Mouse (Mus musculus) MEL (cell line): ENCODE measurements around the gene Nes. TPM values are rescaled to one million over a fixed set of nuclear protein-coding genes. Genes with fewer than 3 reads are reported as not detected.

Experiments
- DNase-seq: peaks from one replicate; pipeline ENCODE4 v3.0.0; 2011; ENCODE audit warnings: low read depth, low spot score
- H3K27ac ChIP-seq: 2 replicates; pipeline ENCODE4 v1.5.1; 2012; ENCODE audit warnings: low read depth, mild to moderate bottlenecking, control low read depth, low read length, moderate library complexity; ENCODE audit not compliant: control insufficient read depth
- H3K27me3 ChIP-seq, 2 experiments: fragments of 150-350 bp in 1 of 2; sonication (generic) in 1 of 2; 2 replicates each; pipeline ENCODE4 v1.6.1; 2012; ENCODE audit warnings: low read length in 2 of 2, mild to moderate bottlenecking in 2 of 2, improper control_type of control experiment in 1 of 2, moderate library complexity in 1 of 2; ENCODE audit not compliant: insufficient read depth in 2 of 2, control insufficient read depth in 1 of 2
- H3K36me3 ChIP-seq, 2 experiments: 2 replicates each; pipeline ENCODE4 v1.6.1; 2012 to 2014; ENCODE audit warnings: low read length in 2 of 2, improper control_type of control experiment in 1 of 2, inconsistent platforms in 1 of 2, mild to moderate bottlenecking in 1 of 2; ENCODE audit not compliant: insufficient read depth in 2 of 2, control insufficient read depth in 1 of 2
- H3K4me1 ChIP-seq, 2 experiments: fragments of 150-350 bp in 1 of 2; sonication (generic) in 1 of 2; 2 replicates each; pipeline ENCODE4 v1.6.1; 2012; ENCODE audit warnings: low read length in 2 of 2, improper control_type of control experiment in 1 of 2, mild to moderate bottlenecking in 1 of 2; ENCODE audit not compliant: insufficient read depth in 2 of 2, control insufficient read depth in 1 of 2
- H3K4me3 ChIP-seq, 2 experiments: fragments of 150-350 bp in 1 of 2; sonication (generic) in 1 of 2; 2 replicates each; pipeline ENCODE4 v1.5.1; 2012; ENCODE audit warnings: low read depth in 2 of 2, low read length in 2 of 2, mild to moderate bottlenecking in 2 of 2, moderate library complexity in 2 of 2, control low read depth in 1 of 2, improper control_type of control experiment in 1 of 2; ENCODE audit not compliant: control insufficient read depth in 1 of 2, insufficient read depth in 1 of 2
- H3K79me2 ChIP-seq: 2 replicates; pipeline ENCODE4 v1.6.1; 2012; ENCODE audit warnings: mild to moderate bottlenecking, low read length, moderate library complexity; ENCODE audit not compliant: control insufficient read depth, poor library complexity, insufficient read depth
- H3K9ac ChIP-seq: 2 replicates; pipeline ENCODE4 v1.6.1; 2012; ENCODE audit warnings: low read depth, mild to moderate bottlenecking, control low read depth, low read length, moderate library complexity; ENCODE audit not compliant: control insufficient read depth, poor library complexity, severe bottlenecking
- H3K9me3 ChIP-seq: fragments of 150-350 bp; sonication (generic); replicated peaks from 2 replicates; pipeline ENCODE4 v1.6.1; 2012; ENCODE audit warnings: mild to moderate bottlenecking, low read length, improper control_type of control experiment, moderate library complexity; ENCODE audit not compliant: insufficient read depth
- CHD1 ChIP-seq: IDR thresholded peaks from 2 replicates; pipeline ENCODE4 v1.6.1; 2012; ENCODE audit warnings: low read depth, mild to moderate bottlenecking, inconsistent platforms, low read length, improper control_type of control experiment
- ELF1 ChIP-seq: IDR thresholded peaks from 2 replicates; pipeline ENCODE4 v1.6.1; 2014; ENCODE audit warnings: low read depth, mild to moderate bottlenecking, inconsistent platforms, low read length, improper control_type of control experiment, moderate library complexity
- GABPA ChIP-seq: IDR thresholded peaks from 2 replicates; pipeline ENCODE4 v1.6.1; 2012; ENCODE audit warnings: low read depth, mild to moderate bottlenecking, inconsistent platforms, low read length, improper control_type of control experiment, moderate library complexity
- GATA1 ChIP-seq: IDR thresholded peaks from 2 replicates; pipeline ENCODE4 v1.6.1; 2011; ENCODE audit warnings: low read depth, low read length, improper control_type of control experiment
- HCFC1 ChIP-seq: IDR thresholded peaks from 2 replicates; pipeline ENCODE4 v1.6.1; 2012; ENCODE audit warnings: low read depth, mild to moderate bottlenecking, inconsistent platforms, low read length, improper control_type of control experiment, moderate library complexity
- MAZ ChIP-seq: IDR thresholded peaks from 2 replicates; pipeline ENCODE4 v1.6.1; 2012; ENCODE audit warnings: low read depth, mild to moderate bottlenecking, inconsistent platforms, low read length, improper control_type of control experiment
- MYC ChIP-seq: IDR thresholded peaks from 2 replicates; pipeline ENCODE4 v1.6.1; 2011; ENCODE audit warnings: low read depth, mild to moderate bottlenecking, low read length, improper control_type of control experiment, moderate library complexity
- NRF1 ChIP-seq: IDR thresholded peaks from 2 replicates; pipeline ENCODE4 v1.6.1; 2014; ENCODE audit warnings: low read depth, mild to moderate bottlenecking, inconsistent platforms, low read length, improper control_type of control experiment, moderate library complexity; ENCODE audit not compliant: poor library complexity, insufficient read depth, severe bottlenecking
- POLR2A ChIP-seq, 2 experiments: IDR thresholded peaks; 2 replicates each; pipeline ENCODE4 v1.6.1; 2011 to 2012; ENCODE audit warnings: low read length in 2 of 2, mild to moderate bottlenecking in 2 of 2, control low read depth in 1 of 2, improper control_type of control experiment in 1 of 2, low read depth in 1 of 2, moderate library complexity in 1 of 2; ENCODE audit not compliant: control insufficient read depth in 1 of 2, insufficient read depth in 1 of 2, poor library complexity in 1 of 2
- POLR2AphosphoS2 ChIP-seq: IDR thresholded peaks from 2 replicates; pipeline ENCODE4 v1.6.1; 2011; ENCODE audit warnings: low read length, improper control_type of control experiment
- RCOR1 ChIP-seq: IDR thresholded peaks from 2 replicates; pipeline ENCODE4 v1.6.1; 2012; ENCODE audit warnings: low read depth, mild to moderate bottlenecking, inconsistent platforms, low read length, improper control_type of control experiment
- SIN3A ChIP-seq: IDR thresholded peaks from 2 replicates; pipeline ENCODE4 v1.6.1; 2012; ENCODE audit warnings: low read length, improper control_type of control experiment, inconsistent platforms
- SMC3 ChIP-seq: IDR thresholded peaks from 2 replicates; pipeline ENCODE4 v1.6.1; 2011; ENCODE audit warnings: low read depth, low read length, improper control_type of control experiment
- TBP ChIP-seq: IDR thresholded peaks from 2 replicates; pipeline ENCODE4 v1.8.0; 2011; ENCODE audit warnings: low read depth, low read length, improper control_type of control experiment
- TCF12 ChIP-seq: IDR thresholded peaks from 2 replicates; pipeline ENCODE4 v1.6.1; 2014; ENCODE audit warnings: low read depth, mild to moderate bottlenecking, inconsistent platforms, low read length, improper control_type of control experiment, moderate library complexity
- UBTF ChIP-seq: IDR thresholded peaks from 2 replicates; pipeline ENCODE4 v1.6.1; 2012; ENCODE audit warnings: low read depth, mild to moderate bottlenecking, inconsistent platforms, low read length, improper control_type of control experiment, moderate library complexity, borderline replicate concordance; ENCODE audit not compliant: insufficient read depth
- USF1 ChIP-seq: IDR thresholded peaks from 2 replicates; pipeline ENCODE4 v1.6.1; 2014; ENCODE audit warnings: low read depth, mild to moderate bottlenecking, inconsistent platforms, low read length, improper control_type of control experiment, moderate library complexity
- ZC3H11A ChIP-seq: IDR thresholded peaks from 2 replicates; pipeline ENCODE4 v1.6.1; 2012; ENCODE audit warnings: low read depth, mild to moderate bottlenecking, inconsistent platforms, low read length, improper control_type of control experiment
- ZKSCAN1 ChIP-seq: IDR thresholded peaks from 2 replicates; pipeline ENCODE4 v1.6.1; 2012; ENCODE audit warnings: low read depth, mild to moderate bottlenecking, inconsistent platforms, low read length, improper control_type of control experiment, moderate library complexity
- ZMIZ1 ChIP-seq: IDR thresholded peaks from 2 replicates; pipeline ENCODE4 v1.6.1; 2012; ENCODE audit warnings: low read depth, mild to moderate bottlenecking, inconsistent platforms, low read length, improper control_type of control experiment, moderate library complexity
- ZNF384 ChIP-seq: IDR thresholded peaks from 2 replicates; pipeline ENCODE4 v1.6.1; 2012; ENCODE audit warnings: low read depth, mild to moderate bottlenecking, inconsistent platforms, low read length, improper control_type of control experiment
- polyA plus RNA-seq, 2 experiments: library from polyadenylated mRNA; stranded (reverse) in 1 of 2; unstranded in 1 of 2; fragments of >175 nt in 1 of 2; fragments of >200 nt in 1 of 2; gene quantifications; 2 replicates each; pipeline versions ENCODE4 v1.2.1 to v1.2.4; 2012; ENCODE audit warnings: low replicate concordance in 2 of 2, low read depth in 1 of 2; ENCODE audit not compliant: insufficient read length in 2 of 2, insufficient read depth in 1 of 2, missing spikeins in 1 of 2
- total RNA-seq: library from RNA; depleted of rRNA; stranded (reverse); fragments of 300-350 nt; gene quantifications from 2 replicates; pipeline ENCODE4 v1.2.3, GENCODE M21; 2012

The Nes gene
- total and polyA plus RNA-seq, 3 experiments, result 0.01 TPM; not detected in 2

- peaks cover 3 to 18% of the 10 kb centered on the region in 2 experiments; a peak in 3 of 4 replicates for H3K36me3 ChIP-seq
- no peaks in the 10 kb centered on the region for H3K27me3 ChIP-seq
These were observed 43.4 kb upstream of the Nes start for GRCm38 (mm10) chr3:87927452-87927851.

GRCm38 (mm10) chr3:87929341-87930077 is 41.4 kb upstream of the Nes start:
- Histone ChIP-seq H3K4me3 (peak overlapping the region; percentile 74 to 82), H3K36me3 (peaks cover 9 to 31% of the 10 kb centered on the region in 2 experiments), H3K27ac (peak overlapping the region; percentile 57), H3K9me3 (no peaks in the 10 kb centered on the region), H3K9ac (peak overlapping the region; percentile 69), H3K4me1 (peaks cover 0 to 18% of the 10 kb centered on the region in 2 experiments; a peak in 2 of 4 replicates), H3K79me2 (peaks cover 51% of the 10 kb centered on the region), H3K27me3 (no peaks in the 10 kb centered on the region)
- 0 out of 2 replicates have a peak, but pooled peaks have one; percentile 3 for TF ChIP-seq POLR2AphosphoS2
- no peak for TF ChIP-seq UBTF
- peak in 1 of 2 experiments; percentile 39; a peak in 2 of 4 replicates for TF ChIP-seq POLR2A (IDR thresholded peaks at IDR 0.05; ENCODE audit: control insufficient read depth in 1 of 2, insufficient read depth in 1 of 2, low read depth in 1 of 2, low read length in 2 of 2, poor library complexity in 1 of 2)
- no peak for TF ChIP-seq TCF12
- TF ChIP-seq ZMIZ1, result no peak
- no peak for TF ChIP-seq USF1
- no peak for TF ChIP-seq MAZ
- no peak for TF ChIP-seq MYC
- peak; percentile 69; the same call in 1 of the 2 replicates for TF ChIP-seq HCFC1
- no peak for TF ChIP-seq RCOR1
- TF ChIP-seq SMC3, result no peak
- TF ChIP-seq ZNF384, result no peak
- TF ChIP-seq GATA1, result no peak
- TF ChIP-seq TBP, result peak; percentile 62; the same call in 1 of the 2 replicates
- peak; percentile 56; the same call in 1 of the 2 replicates for TF ChIP-seq CHD1
- no peak for TF ChIP-seq GABPA
- no peak for TF ChIP-seq ELF1
- no peak for TF ChIP-seq ZKSCAN1
- peak; percentile 83 for DNase-seq

More at GRCm38 (mm10) chr3:87927452-87927851, 43.4 kb upstream of the Nes start:
- no peak for TF ChIP-seq NRF1
- TF ChIP-seq SIN3A, result no peak
- TF ChIP-seq ZC3H11A, result no peak
- Histone ChIP-seq H3K9ac (no peak overlapping the region), H3K27ac (no peak overlapping the region), H3K4me3 (no peak overlapping the region), H3K79me2 (peaks cover 36% of the 10 kb centered on the region), H3K4me1 (peaks cover 0 to 15% of the 10 kb centered on the region in 2 experiments; a peak in 2 of 4 replicates), H3K9me3 (no peaks in the 10 kb centered on the region)
- DNase-seq, result no peak
